Mouse (Mus musculus) kidney, embryonic 16.5 days (tissue): ENCODE results near the gene Srsf10. TPM values are rescaled to one million over a fixed set of nuclear protein-coding genes. Genes with fewer than 3 reads are reported as not detected.

Experiments used
- ATAC-seq: fragments of 200-750 bp; cut with Nextera tagmentation; 2 replicates; pipeline ENCODE4 v1.8.0; 2017; ENCODE audit warnings: moderate TSS enrichment; ENCODE audit not compliant: low FRiP score, low TSS enrichment
- H3K27ac ChIP-seq: fragments of 300-500 bp; sonication (generic); 2 replicates; pipeline ENCODE4 v1.5.1; 2014; ENCODE audit warnings: low read length
- H3K27me3 ChIP-seq: fragments of 300-500 bp; sonication (generic); 2 replicates; pipeline ENCODE4 v1.6.1; 2014; ENCODE audit warnings: low read length, control low read depth, mixed read lengths; ENCODE audit not compliant: insufficient read depth
- H3K36me3 ChIP-seq: fragments of 300-500 bp; sonication (generic); 2 replicates; pipeline ENCODE4 v1.6.1; 2014; ENCODE audit warnings: low read length, control low read depth, mixed read lengths; ENCODE audit not compliant: insufficient read depth
- H3K4me1 ChIP-seq: fragments of 300-500 bp; sonication (generic); 2 replicates; pipeline ENCODE4 v1.6.1; 2014; ENCODE audit warnings: low read length, control low read depth, mixed read lengths; ENCODE audit not compliant: insufficient read depth
- H3K4me2 ChIP-seq: fragments of 300-500 bp; sonication (generic); replicated peaks from 2 replicates; pipeline ENCODE4 v1.6.1; 2014; ENCODE audit warnings: low read depth, low read length
- H3K4me3 ChIP-seq: fragments of 300-500 bp; sonication (generic); 2 replicates; pipeline ENCODE4 v1.5.1; 2014; ENCODE audit warnings: mild to moderate bottlenecking, low read length
- H3K9ac ChIP-seq: fragments of 300-500 bp; sonication (generic); replicated peaks from 2 replicates; pipeline ENCODE4 v1.6.1; 2014; ENCODE audit warnings: low read length
- H3K9me3 ChIP-seq: fragments of 300-500 bp; sonication (generic); 2 replicates; pipeline ENCODE4 v1.6.1; 2016; ENCODE audit warnings: low read length, control low read depth
- WGBS: fragments of 180-500 bp; shearing (Covaris S2); extraction: QIAGEN DNeasy Blood & Tissue Kit; methylation state at CpG from one replicate; pipeline ENCODE4 v1.1.7; 2014; 5-methylcytosine and 5-hydroxymethylcytosine counted together
- polyA plus RNA-seq: library from polyadenylated mRNA; unstranded; fragments of >200 nt; fragmentation: Nextera tagmentation; extraction: Ambion mirVana; gene quantifications from 2 replicates; pipeline ENCODE4 v1.2.1, GENCODE M21; 2015

Srsf10 gene
- polyA plus RNA-seq, 1 experiment from 2014 or later: 242 TPM

- Histone ChIP-seq H3K4me1 (peaks cover 36% of the 10 kb centered on the region), H3K4me2 (no peak overlapping the region), H3K9me3 (no peaks in the 10 kb centered on the region), H3K36me3 (no peaks in the 10 kb centered on the region), H3K9ac (no peak overlapping the region), H3K4me3 (no peak overlapping the region), H3K27ac (no peak overlapping the region), H3K27me3 (no peaks in the 10 kb centered on the region)
- WGBS: 75% methylated on average over 10 of the region's 10 CpGs
- no peak for ATAC-seq
Observed at GRCm38 (mm10) chr4:135880576-135880975, 25.0 kb downstream of the Srsf10 start.

DNA sequence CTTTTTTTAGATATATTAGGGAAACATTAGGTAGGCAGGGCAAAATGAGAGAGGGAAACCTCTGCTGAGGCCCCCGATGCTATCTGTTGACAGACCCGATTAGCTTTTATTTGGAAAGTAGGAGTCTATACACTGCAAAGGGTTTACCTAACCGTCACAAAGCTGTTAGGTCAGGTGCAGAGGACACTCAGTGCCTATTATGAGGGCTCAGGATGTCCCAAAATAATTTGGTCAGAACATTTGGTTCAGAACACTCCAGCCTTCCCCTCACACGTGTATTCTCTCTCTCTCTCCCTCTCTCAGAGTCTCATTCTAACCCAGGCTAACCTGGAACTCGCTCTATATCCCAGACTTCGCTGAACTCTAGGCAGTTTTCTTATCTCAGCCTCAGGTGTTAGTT is 26.5 kb downstream of the Srsf10 start:
- ATAC-seq: no peak
- no peak overlapping the region for H3K27ac ChIP-seq
- no peaks in the 10 kb centered on the region for H3K9me3 ChIP-seq
- H3K36me3 ChIP-seq: no peaks in the 10 kb centered on the region
- H3K4me1 ChIP-seq: peaks cover 21% of the 10 kb centered on the region
- no peak overlapping the region for H3K4me3 ChIP-seq
- 78% methylated on average over 6 of the region's 6 CpGs for WGBS
- no peak overlapping the region for H3K9ac ChIP-seq
- H3K27me3 ChIP-seq: no peaks in the 10 kb centered on the region
- H3K4me2 ChIP-seq: no peak overlapping the region

- H3K4me1 ChIP-seq: peaks cover 19% of the 10 kb centered on the region
- no peaks in the 10 kb centered on the region for H3K9me3 ChIP-seq
- 0 out of 2 replicates have a peak overlapping the region, but pooled peaks have one; percentile 22 for H3K9ac ChIP-seq
- no peaks in the 10 kb centered on the region for H3K27me3 ChIP-seq
- peak overlapping the region; percentile 53 for H3K27ac ChIP-seq
- ATAC-seq: no peak
- H3K4me3 ChIP-seq: no peak overlapping the region
- no peak overlapping the region for H3K4me2 ChIP-seq
- H3K36me3 ChIP-seq: no peaks in the 10 kb centered on the region
- 26% methylated on average over 10 of the region's 10 CpGs for WGBS
Observed at GRCm38 (mm10) chr4:135883401-135883851, 27.9 kb downstream of the Srsf10 start.

DNA sequence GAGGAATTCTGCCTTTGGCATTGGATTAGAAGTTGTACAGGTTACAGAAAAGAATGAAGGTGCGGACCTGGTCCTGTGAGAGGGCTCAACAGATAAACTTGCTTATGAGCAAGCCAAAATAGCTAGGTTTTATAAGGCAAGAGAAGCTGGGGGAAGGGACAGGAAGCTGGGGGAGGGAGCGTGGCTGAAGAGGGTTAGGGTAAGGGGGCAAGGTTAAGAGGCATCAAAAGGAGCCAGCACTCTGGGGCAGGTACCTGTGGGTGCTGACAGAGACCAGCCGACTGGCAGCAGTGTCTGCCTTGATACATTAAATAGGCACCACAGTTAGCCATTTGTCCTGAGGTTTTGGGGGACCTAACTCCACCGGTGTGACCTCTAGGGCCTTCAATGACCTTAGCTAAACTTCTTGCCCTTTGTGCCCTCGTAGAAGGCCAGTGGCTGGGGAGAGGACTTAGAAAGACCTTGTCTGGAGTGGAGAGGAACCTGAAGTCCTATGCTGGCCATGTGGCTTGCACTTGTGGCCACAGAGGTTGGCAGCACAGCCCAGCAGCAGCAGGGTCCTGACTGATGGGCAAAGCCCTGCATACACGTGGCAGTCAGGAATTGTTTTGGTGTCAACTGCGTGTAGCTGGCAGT is 28.5 kb downstream of the Srsf10 start:
- no peak overlapping the region for H3K9ac ChIP-seq
- ATAC-seq: no peak
- 47% methylated on average over 7 of the region's 7 CpGs for WGBS
- no peaks in the 10 kb centered on the region for H3K36me3 ChIP-seq
- peak overlapping the region; percentile 29; the same call in 1 of the 2 replicates for H3K27ac ChIP-seq
- no peak overlapping the region for H3K4me2 ChIP-seq
- H3K4me3 ChIP-seq: no peak overlapping the region
- H3K4me1 ChIP-seq: peaks cover 19% of the 10 kb centered on the region
- H3K27me3 ChIP-seq: no peaks in the 10 kb centered on the region
- H3K9me3 ChIP-seq: no peaks in the 10 kb centered on the region

DNA sequence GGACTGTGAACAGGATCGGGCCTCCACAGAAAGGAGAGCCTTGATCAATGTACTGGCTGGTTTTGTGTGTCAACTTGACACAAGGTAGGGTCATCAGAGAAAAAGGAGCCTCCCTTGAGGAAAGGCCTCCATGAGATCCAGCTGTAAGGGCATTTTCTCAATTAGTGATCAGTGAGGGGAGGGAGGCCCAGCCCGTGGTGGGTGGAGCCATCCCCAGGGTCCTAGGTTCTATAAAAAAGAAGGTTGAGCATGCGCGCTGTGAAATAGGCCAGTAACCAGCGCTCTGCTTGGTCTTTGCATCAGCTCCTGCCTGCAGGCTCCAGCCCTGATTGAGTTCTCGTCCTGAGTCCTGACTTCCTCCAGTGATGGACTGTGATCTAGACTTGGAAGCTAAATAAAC is 29.0 kb downstream of the Srsf10 start:
- WGBS: 49% methylated on average over 6 of the region's 6 CpGs
- H3K4me1 ChIP-seq: peaks cover 19% of the 10 kb centered on the region
- no peak overlapping the region for H3K9ac ChIP-seq
- H3K4me3 ChIP-seq: no peak overlapping the region
- no peaks in the 10 kb centered on the region for H3K36me3 ChIP-seq
- H3K9me3 ChIP-seq: no peaks in the 10 kb centered on the region
- no peak overlapping the region for H3K27ac ChIP-seq
- no peak for ATAC-seq
- no peak overlapping the region for H3K4me2 ChIP-seq
- no peaks in the 10 kb centered on the region for H3K27me3 ChIP-seq

- no peak overlapping the region for H3K9ac ChIP-seq
- no peak for ATAC-seq
- no peaks in the 10 kb centered on the region for H3K27me3 ChIP-seq
- H3K4me2 ChIP-seq: no peak overlapping the region
- H3K4me3 ChIP-seq: no peak overlapping the region
- H3K4me1 ChIP-seq: peaks cover 17% of the 10 kb centered on the region
- no peak overlapping the region for H3K27ac ChIP-seq
- 89% methylated on average over 12 of the region's 12 CpGs for WGBS
- H3K36me3 ChIP-seq: no peaks in the 10 kb centered on the region
- no peaks in the 10 kb centered on the region for H3K9me3 ChIP-seq
Observed at GRCm38 (mm10) chr4:135885676-135886075, 30.1 kb downstream of the Srsf10 start.

DNA sequence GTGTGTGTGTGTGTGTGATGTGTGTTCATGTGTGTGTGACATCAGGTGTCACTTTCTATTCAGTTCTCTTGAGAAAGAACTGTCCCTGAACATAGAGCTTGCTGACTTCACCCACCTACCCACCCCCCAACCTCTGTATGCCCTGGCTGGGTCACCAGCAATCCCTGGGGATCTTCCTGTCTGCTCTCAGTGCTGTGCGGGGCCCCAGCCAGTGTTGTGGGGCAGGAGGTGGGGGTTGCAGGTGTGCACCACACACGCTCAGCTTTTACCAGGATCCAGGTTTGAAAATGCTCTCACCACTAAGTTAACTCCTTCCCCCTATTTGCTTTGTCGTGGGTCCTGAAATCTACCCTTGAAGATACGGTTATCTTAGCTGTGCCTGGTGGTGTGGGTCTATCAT is 30.6 kb downstream of the Srsf10 start:
- H3K9ac ChIP-seq: no peak overlapping the region
- 89% methylated on average over 4 of the region's 4 CpGs for WGBS

DNA sequence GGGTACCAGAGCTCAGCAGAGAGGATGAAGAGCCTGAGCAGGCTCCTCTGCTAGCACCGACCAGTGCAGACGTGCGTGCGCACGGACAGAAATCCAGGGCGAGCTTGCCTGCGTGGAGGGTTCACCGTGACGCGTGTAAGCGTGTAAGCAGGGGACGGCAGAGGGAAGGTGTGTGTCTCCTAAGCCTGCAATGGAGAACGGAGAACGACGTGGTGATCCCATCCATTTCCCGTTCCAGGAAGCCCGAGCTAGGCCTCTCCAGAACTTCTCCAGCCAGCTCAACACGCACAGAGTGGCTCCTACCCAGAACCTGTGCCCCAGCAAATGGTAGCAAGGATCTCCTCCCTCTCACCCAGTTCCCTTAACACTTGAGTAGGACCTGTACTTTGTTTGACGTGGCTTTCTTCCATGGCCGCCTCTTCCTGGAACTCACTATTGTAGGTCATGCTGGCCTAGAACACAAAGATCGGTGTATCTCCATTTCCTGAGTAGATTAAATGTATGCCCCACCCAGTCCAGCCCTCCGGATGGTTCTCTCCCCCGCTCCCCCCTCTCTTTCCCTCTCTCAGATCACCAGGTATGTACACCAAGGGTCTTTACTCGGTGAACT is 33.0 kb downstream of the Srsf10 start:
- Histone ChIP-seq H3K9me3 (no peaks in the 10 kb centered on the region), H3K4me3 (no peak overlapping the region), H3K27me3 (no peaks in the 10 kb centered on the region), H3K4me1 (peaks cover 11% of the 10 kb centered on the region), H3K36me3 (no peaks in the 10 kb centered on the region), H3K9ac (no peak overlapping the region), H3K27ac (no peak overlapping the region), H3K4me2 (no peak overlapping the region)
- ATAC-seq: no peak
- WGBS: 92% methylated on average over 24 of the region's 24 CpGs

More for the DNA sequence above, 30.6 kb downstream of the Srsf10 start:
- H3K9me3 ChIP-seq: no peaks in the 10 kb centered on the region
- no peak overlapping the region for H3K4me3 ChIP-seq
- ATAC-seq: no peak
- H3K36me3 ChIP-seq: no peaks in the 10 kb centered on the region
- peaks cover 17% of the 10 kb centered on the region for H3K4me1 ChIP-seq
- no peak overlapping the region for H3K4me2 ChIP-seq
- no peaks in the 10 kb centered on the region for H3K27me3 ChIP-seq
- H3K27ac ChIP-seq: no peak overlapping the region

DNA sequence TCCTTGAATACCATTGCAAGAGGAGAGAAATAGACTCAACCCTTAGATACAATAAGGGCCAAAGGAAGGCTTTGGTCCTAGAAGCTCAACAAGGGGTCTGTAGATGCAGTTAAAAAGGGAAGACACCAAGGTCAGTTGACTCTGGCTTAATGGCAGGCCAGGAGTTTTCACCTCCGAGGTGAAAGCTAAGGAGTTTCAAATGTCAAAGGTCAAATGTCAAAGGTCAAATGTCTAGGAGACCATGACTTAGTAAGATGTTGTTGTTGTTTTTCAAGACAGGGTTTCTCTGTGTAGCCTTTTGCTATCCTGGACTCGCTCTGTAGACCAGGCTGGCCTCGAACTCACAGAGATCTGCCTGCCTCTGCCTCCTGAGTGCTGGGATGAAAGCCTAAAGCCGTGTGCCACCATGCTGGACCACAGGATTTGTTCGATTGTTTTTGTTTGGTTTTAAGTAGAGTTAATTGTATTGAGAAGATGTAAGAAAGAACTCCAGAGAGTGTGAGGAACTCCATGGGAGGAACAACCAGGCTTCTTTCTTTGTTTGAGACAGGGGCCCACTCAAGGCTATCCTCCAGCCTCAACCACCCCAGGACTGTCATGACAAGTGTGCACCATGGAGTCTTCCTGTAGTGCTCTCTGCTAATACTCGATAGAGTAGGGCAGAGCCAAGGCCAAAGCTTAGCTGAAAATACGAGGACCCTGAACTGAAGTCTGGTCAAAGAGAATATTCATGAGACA is 33.8 kb downstream of the Srsf10 start:
- Histone ChIP-seq H3K27me3 (no peaks in the 10 kb centered on the region), H3K9me3 (no peaks in the 10 kb centered on the region), H3K36me3 (no peaks in the 10 kb centered on the region), H3K4me2 (no peak overlapping the region), H3K4me1 (peaks cover 3% of the 10 kb centered on the region), H3K9ac (no peak overlapping the region), H3K27ac (no peak overlapping the region), H3K4me3 (no peak overlapping the region)
- WGBS: 78% methylated on average over 7 of the region's 7 CpGs
- ATAC-seq: no peak

GRCm38 (mm10) chr4:135889884-135890283 is 34.3 kb downstream of the Srsf10 start:
- Histone ChIP-seq H3K4me3 (no peak overlapping the region), H3K36me3 (no peaks in the 10 kb centered on the region), H3K9me3 (no peaks in the 10 kb centered on the region), H3K4me1 (no peaks in the 10 kb centered on the region), H3K9ac (no peak overlapping the region), H3K4me2 (no peak overlapping the region), H3K27me3 (no peaks in the 10 kb centered on the region), H3K27ac (no peak overlapping the region)
- ATAC-seq: peak; percentile 91
- 1% methylated on average over 4 of the region's 4 CpGs for WGBS
